Mouse (Mus musculus): ENCODE measurements around the gene Rab9b.
A peak's percentile ranks its signal among the peaks of the same experiment; 100 is the strongest.

Gene Rab9b

DNA sequence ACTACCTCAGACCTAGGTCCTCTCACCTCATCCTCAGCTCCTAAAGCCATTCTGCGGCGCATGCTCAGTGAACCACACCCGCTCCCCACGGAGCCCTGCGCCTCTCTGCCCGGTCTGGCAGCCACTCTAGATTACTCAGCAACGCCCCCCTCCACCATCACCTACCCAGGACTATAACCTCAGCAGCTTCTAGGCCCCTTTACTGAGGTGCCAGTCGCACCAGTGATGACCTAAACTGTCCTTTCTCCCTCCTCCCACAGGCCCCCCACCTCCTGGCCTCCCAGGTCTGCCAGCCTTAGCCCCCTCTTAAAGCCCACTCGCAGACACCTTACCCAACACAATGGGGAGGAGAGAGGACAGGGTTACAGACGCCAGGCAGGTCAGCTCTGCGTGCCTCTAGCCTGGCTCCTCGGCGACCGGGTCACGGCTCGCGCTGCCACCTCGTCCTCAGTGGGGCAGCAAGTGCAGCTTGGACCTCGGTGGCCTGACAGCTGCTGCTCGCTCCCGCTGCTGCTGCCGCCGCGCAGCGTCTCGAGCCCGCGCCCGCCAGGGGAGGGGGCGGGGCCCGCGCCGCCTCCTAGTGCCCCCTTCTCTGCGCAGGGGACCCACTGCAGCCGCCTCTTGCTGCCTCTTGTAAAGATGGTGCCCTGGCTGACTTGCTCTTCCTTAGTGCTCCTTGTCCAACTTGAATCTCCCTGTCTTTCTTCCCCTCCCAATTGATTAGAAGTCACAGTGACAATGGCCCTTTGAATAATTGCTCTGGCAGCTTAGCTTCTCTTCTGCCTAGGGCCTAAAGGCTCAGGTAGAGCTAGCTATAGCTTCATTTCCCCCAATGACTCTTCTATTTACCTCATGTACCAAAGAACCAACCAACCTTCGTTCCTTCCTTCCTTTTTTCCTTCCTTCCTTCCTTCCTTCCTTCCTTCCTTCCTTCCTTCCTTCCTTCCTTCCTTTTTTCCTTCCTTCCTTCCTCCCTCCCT, at the start of gene Rab9b:
TSS of gene Rab9b (minus strand) at position 695 of the 980 bp plus-strand sequence.
- no peak for DNase-seq (ENCODE audit: low read depth, low spot score)

- no peak for DNase-seq (ENCODE audit: low read depth, low spot score)
These were observed 35.8 kb upstream of the Rab9b start for GRCm38 (mm10) chrX:136904369-136904768.

GRCm38 (mm10) chrX:136895757-136896156, 27.2 kb upstream of the Rab9b start:
- DNase-seq (ENCODE audit: low read depth, low spot score): peak; percentile 1

DNA sequence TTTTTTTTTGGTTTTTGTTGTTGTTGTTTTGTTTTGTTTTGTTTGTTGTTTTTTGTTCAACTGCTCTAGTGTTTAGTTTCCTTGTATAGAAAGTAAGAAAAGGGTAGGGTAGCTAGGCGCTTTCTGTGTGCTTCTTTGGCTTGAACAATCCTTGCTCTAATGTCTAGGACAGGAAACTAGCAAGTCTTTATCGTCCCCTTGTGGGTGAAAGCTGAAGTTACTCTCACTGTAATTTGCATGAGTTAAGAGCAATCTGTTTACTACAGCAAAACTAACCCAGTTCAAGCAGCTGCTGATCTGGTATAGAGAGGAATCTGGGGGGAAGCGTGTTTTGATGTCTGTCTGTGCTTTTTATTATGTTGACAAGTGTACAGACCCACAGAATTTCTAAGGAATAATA, 18.3 kb downstream of the Rab9b start:
- DNase-seq (ENCODE audit: low read depth, low spot score): no peak

DNA sequence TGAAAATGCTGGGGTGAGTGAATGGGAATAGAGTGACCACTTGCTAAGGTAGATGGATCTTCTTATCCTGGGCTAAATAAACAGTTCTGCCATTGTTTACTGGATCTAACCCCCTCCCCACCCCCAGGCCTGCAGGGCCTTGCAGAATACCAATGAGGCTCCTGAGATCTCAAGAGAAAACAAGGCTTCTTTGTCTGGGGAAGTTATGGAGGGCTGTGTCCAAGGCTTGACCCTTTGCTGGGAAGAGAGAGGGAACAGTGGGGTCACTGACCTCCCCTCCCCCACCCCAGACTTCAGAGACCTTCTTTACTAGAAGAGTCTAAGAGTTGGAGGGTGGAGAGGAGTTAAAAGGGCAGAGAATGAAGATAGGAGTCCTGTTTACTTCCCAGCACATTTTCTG, 39.9 kb downstream of the Rab9b start:
- DNase-seq (ENCODE audit: low read depth, low spot score): no peak

- no peak for DNase-seq (ENCODE audit: low read depth, low spot score)
These were observed 43.5 kb downstream of the Rab9b start for GRCm38 (mm10) chrX:136825016-136825415.

DNA sequence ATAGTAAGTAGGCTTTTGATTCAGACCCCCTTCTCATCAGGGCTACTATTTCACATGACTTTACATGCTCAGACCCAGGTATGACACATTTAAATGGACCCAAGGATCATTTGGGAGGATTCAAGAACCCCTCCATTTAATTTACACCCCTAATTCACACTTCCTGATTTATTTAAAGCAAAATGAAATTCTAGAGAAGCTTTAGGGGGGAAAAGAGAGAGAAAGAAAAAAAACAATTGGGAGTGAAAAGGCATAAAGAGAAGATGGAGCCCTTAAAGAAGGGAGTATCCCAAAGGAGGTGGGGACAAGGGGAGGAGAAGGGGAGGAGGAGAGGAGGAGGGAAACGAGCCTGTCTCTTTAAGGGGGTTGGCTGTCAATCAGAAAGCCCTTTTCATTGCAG, 46.2 kb downstream of the Rab9b start, which contains the start of gene Plp1:
TSS of gene Plp1 (plus strand) at position 301 of the 400 bp plus-strand sequence.
- DNase-seq (ENCODE audit: low read depth, low spot score): no peak

- peak; percentile 36 for DNase-seq (ENCODE audit: low read depth, low spot score)
These were observed 48.3 kb downstream of the Rab9b start for GRCm38 (mm10) chrX:136820250-136820649.

- DNase-seq (ENCODE audit: low read depth, low spot score): no peak
These were observed 48.8 kb downstream of the Rab9b start for GRCm38 (mm10) chrX:136819752-136820151.
